Mouse (Mus musculus) fibroblast of lung, adult 2 months (primary cell): ENCODE measurements around the gene Dnah14.

Experiments
- DNase-seq: peaks from one replicate; pipeline ENCODE4 v3.0.0-alpha.2; 2011; ENCODE audit warnings: low read depth

Gene Dnah14

DNA sequence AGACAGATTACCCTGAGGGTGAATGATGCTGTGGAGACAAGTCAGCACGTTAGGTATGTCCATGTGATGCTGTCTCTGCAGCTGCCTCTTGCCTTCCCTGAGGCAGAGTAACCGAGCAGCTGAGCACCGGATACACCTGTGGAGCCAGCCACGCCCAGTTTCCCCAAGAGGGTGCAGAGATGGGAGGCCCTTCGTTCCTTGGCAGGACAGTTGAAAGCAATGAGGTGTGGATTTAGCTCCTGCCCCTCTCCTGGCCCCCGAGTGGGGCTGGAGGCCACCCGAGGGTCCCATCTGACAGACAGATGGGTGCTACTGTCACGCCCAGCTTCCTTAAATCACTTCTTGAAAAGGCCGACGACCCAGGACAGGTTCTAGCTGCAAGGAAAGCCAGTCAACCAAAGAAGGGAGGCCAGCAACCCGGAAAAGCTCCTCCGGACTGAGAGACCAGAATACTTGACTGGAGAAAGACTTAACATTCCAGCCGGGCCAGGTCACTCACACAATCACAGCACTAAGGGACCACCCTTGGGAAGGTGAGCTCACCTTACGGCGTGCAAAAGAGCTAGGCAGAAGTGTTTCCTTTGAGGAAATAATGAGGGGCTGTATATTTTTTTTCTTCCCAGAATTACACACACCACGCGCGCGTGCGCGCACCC, 276.9 kb downstream of the Dnah14 start:
- DNase-seq: no peak

DNA sequence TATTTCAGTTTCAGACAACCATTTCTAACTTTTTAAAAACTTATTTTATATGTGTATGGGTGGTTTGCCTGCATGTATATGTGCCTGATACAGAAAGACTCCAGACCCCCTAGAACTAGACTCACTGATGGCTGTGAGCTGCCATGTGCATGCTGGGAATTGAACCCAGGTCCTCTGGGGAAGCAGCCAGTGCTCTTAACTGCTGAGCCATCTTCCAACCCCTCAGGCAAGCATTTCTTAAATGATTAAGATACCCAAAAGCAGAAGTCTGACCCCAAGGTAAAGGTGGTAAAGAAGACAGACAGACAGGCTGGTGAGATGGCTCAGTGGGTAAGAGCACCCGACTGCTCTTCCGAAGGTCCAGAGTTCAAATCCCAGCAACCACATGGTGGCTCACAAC, 278.5 kb downstream of the Dnah14 start:
- no peak for DNase-seq

DNA sequence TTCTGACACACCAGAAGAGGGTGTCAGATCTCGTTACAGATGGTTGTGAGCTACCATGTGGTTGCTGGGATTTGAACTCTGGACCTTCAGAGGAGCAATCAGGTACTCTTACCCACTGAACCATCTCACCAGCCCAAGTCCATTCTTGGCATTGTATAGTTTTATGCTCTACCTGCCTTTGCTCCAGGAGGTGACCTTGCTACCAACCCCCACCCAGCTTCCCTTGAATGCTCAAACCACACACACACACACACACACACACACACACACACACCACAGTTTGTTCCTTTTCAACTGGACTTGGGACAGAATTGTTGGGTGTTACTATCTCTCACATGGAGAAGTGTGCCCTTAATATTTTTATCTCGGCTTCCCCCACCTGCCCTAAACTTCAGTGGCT, 280.0 kb downstream of the Dnah14 start:
- no peak for DNase-seq

DNA sequence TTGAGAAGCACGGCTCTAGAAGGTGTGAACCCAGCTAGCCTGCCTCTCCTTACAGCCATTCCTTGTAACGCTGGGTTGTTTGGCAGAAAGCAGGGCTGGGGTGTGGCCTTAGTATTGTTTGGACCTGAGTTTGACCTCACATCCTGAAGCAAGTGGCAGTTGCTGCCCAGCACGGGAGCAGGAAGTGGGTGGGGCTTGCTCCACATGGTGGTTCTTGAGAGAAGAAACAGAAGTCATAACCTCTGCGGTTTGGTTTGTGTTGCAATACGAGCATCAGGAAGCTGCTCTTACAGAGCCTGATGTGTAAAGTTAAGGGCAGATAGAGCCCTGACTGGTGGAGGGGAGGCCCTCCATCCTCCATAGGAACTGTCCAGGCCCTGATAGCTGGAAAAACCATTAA, 284.3 kb downstream of the Dnah14 start:
- peak; percentile 76 for DNase-seq

DNA sequence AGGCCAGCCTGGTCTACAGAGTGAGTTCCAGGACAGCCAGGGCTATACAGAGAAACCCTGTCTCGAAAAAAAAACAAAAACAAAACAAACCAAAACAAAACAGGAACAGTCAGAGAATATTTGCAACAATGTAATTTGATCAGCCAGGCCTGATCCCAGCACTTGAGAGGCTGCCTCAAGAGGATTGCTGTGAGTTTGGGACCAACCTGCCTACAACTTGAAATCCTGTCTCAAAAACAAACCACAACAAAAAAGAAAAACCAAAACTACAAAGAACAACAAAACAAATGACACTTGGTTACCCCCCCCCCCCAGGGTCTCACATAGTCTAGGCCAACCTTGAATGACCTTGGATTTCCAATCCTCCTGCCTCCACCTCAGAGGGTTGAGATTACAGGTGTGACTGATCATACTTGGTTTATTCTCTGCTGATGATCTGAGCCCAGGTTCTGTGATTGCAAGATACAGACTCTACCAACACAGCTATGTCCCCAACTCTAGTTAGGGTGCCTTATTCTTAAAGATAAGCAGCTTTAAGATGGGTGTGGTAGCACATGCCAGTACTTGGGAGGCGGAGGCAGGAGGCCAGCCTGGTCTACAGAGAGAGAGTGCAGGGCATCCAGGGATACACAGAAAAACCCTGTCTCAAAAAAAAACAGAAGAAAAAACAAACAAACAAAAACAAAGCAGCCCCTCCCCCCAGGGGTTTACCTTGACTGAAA, 285.0 kb downstream of the Dnah14 start:
- no peak for DNase-seq

DNA sequence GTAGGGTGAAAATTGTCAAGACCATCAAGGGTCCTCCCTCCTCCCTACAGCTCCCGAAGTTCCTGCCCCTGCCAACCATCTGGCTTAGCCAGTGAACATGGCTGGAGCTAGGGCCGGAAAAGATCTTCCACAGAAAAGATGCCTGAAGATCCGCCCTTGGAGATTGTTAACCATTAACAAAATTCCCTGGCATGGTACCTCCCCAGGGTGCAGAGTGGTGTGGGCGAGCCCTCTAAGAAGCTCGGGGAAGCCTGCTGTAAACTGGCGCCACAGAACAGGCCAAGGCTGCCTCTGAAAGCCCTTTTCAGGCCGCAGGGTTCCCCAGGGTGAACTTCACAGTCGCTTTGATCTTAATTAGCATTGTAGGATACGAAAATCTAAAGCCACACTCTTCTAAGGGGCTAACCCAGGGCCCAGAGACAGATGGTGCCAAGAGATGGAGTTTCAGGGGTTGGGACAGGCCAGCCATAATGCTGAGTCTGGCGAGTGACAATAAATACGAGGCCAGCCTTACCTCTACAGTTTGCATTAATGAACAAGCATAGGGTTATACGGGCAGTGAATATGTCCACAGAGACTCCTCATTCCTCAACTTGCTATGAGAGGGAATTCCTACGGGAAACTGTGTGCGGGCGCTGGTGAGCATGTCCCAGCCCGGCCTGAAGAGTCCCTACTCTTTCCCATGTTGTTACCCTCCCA, 286.5 kb downstream of the Dnah14 start:
- DNase-seq: no peak

DNA sequence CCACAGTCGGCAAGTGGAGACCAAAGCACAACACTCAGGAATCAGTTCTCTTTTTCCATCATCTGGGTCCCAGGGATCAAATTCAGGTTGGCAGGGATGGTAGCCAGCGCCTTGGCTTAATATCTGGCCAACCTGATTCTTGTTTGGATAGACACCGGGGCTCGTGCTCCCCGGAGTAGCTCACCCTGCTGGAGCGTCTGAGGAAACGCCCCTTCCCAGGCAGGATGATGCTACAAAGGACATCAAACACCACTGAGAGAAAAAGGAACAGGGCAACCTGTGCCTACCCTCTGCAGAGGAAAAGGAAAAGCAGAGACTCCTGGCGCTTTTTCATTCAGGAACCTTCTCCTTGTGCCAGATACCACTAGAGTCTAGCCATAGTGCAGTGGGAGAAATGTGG, 287.1 kb downstream of the Dnah14 start:
- DNase-seq: no peak
